Mouse (Mus musculus) CH12.LX (cell line): Measurements from ENCODE around the gene Wdr47.

Experiments used
- CTCF ChIP-seq, 2 experiments: IDR thresholded peaks in 1 of 2; conservative IDR thresholded peaks in 1 of 2; 2 replicates each; pipeline ENCODE4 v1.5.1; 2011 to 2012; ENCODE audit warnings: low read depth in 2 of 2, low read length in 2 of 2, improper control_type of control experiment in 1 of 2, inconsistent platforms in 1 of 2, mild to moderate bottlenecking in 1 of 2, moderate library complexity in 1 of 2
- EP300 ChIP-seq: IDR thresholded peaks from 2 replicates; pipeline ENCODE4 v1.6.1; 2011; ENCODE audit warnings: low read length, improper control_type of control experiment
- ZMIZ1 ChIP-seq: IDR thresholded peaks from 2 replicates; pipeline ENCODE4 v1.6.1; 2012; ENCODE audit warnings: low read depth, mild to moderate bottlenecking, inconsistent platforms, low read length, improper control_type of control experiment

DNA sequence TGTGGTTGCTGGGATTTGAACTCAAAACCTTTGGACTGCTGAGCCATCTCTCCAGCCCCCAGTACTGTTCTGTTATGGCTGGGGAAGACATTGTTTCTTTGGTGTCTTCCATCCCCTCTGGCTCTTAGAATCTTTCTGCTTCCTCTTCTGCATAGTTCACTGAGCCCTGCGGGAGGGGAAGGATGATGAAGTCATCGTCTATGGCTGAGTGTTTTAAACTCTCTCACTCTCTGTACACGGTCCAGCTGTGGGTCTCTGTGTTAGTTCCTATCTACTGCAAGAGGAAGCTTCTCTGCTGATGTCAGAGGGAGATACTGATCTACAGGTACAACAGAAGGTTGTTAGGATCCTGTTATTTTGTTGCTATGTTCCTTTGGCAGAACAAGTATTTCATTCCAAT is 17.8 kb downstream of the Wdr47 start:
- TF ChIP-seq EP300 = no peak
- TF ChIP-seq CTCF (conservative IDR thresholded peaks at IDR 0.05 in 1 of 2, IDR thresholded peaks at IDR 0.05 in 1 of 2; ENCODE audit: low read depth in 2 of 2, low read length in 2 of 2) = peak in 1 of 2 experiments; percentile 15; a peak in 1 of 4 replicates
- no peak for TF ChIP-seq ZMIZ1
